Mouse (Mus musculus) spleen, postnatal 14 days (tissue): ENCODE results near the gene Zfand3.

Source experiments
- DNase-seq, 2 experiments: peaks; one replicate each; pipeline ENCODE4 v3.0.0; 2021 to 2022; ENCODE audit warnings: low spot score in 2 of 2

Gene Zfand3

GRCm38 (mm10) chr17:30192416-30193005, 188.0 kb downstream of the Zfand3 start:
- DNase-seq: no peak

GRCm38 (mm10) chr17:30193615-30194014, 189.1 kb downstream of the Zfand3 start:
- peak in 1 of 2 experiments; percentile 0 for DNase-seq

DNA sequence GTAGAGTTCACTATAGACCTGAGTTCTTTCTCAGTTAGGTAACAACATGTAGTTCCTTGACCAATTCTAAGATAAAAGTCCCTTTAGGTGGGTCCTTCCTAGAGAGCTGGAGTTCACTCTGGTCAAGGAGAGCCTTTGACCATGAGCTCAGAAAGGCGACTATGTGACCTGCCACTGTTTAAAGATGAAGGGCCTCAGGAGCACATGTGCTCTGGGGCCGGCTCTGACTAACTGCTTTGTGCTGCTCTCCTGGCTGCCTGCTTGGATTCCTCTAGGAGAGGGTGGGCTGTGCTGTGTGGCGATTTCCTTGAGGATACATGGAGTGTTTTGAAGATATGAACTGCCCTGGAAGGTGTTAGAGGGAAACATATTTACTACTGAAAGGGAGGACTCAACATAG, 189.6 kb downstream of the Zfand3 start:
- DNase-seq: no peak

DNA sequence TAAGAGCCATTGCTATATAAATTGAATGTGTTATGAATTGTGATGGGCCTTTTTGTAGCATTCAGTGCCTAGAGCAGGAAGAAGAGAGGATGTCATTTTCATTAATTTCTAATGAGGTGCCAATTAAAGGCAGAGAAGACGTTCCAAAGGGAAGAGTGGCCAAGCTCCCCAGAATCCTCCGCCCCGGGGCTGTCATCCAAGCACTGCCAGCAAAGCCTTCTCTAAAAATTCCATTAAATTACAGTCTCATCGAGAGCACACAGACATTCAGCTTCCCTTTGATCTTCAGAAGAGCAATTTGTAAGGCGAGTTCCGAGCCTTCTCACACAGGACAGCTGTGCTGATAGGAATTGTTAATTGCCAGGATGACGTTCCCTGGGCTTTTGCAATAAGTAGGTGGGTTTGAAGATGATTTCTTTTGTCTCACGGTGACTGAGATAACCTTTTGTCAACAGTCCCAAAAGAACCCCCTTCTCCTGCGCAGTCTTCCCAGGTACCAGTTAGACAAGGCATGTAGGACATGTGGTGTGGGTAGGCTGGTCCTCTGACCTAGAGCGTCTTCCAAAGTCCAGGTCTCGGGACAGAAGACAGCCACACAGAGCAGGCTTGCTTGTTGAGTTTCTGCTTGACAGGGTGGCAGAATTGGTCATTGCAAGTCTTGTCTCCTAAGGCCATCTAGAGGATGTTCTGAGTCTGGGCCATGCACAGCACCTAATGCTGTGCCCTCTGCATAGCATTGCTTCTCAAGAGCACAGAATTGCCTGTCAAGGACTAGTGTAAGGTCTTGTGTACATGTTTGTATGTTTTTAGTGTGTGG, 190.3 kb downstream of the Zfand3 start:
- peak in 1 of 2 experiments; percentile 0 for DNase-seq

DNA sequence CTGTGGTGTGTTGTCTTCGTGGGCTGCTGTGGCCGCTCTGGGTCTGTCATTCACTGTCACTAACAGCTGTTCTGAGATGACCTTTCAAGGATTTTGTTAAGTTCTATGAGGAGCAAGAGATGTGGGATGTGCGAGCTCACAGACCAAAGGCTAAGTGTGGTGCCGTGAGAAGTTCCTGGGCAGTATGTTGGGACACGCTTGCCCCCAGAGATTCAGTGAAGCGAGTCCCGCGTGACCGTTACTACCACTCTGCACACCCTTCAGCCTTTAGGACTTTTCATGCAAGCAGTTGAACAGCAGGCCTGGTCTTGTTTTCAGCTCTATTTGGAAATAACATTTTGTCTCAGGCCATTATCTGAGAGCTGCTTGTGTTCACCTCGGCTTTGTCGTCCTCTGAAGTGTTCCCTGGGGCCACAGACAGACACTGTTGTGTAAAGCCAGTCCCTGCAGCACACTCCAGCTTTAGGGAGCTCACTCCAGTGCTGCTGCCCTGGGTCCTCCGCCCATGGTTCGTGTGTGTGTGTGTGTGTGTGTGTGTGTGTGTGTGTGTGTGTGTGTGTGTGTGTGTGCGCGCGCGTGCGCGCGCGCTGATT, 191.2 kb downstream of the Zfand3 start:
- DNase-seq: peak in 1 of 2 experiments; percentile 0

DNA sequence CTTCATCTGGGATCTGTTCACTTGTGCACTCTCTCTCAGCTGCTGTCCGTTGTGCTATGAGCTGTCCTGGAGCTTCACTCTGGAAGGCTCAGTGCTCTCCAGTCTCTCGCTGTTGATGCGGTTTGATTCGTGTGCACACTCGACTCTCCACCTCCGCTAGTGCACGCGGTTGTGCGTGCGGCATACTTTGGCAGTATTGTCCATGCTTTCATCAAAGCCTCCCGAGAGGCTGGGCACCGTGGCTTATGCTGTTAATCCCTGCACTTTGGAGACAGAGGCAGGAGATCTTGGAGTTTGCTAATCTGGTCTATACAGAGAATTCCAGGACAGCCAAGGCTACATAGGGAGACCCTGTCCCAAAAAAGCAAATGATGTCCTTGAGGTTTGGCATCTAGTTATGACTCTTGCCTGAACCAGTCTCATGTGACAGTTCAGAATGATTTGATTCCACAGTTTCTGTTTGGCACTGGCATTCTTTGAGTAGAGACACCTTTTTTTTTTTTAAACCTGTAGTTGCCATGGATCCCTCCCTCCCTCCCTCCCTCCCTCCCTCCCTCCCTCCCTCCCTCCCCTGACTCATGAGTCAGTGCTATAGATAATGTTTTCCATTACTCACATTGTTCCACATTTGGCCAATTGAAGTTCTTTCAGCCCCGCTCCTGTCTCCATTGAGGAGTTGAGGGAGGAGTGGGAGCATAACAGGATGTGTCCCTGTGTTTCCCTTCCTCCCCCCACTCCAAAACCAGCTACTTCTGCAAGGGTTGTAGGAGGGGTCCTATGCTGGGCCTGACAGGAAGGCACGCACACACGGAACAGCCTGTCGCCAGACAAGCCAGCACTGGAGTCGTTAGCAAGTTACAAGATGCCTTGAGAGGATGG, 192.1 kb downstream of the Zfand3 start:
- DNase-seq: peak; percentile 1 to 4

DNA sequence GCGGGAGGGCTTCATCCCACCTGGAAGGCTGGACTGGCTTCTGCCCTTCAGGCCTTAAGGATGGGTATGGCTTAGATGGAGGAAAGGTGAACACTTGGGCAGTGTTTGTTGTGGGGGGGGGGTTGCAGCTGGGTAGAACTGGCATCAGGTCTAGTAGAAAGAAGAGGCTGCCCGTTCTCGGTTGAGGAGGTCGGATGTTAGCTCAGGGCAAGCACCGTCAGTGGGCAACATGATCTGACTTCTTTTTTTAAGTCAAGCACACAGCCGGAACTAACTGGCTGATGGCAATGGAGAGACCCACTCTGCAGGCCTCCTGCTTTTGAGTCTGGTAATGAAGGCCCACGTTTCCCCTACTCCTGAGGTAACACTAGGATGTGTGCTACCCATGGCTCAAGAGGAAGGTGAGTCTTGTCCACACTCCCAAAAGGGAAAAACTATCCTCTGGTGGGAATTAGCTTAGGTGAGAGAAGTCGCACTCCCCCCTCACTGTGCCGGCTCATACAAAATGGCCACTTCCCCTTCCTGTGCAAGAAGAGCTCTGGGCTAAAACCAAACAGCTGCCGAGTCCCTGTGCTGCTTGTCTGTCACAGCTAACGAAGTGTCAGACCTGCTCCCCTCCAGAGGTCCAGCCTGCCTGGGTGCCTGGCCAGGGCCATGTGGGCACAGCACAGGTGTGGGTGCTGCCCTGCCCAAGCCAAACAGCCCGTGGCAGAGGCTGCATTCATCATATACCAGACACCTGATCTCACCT, 192.9 kb downstream of the Zfand3 start:
- DNase-seq: peak; percentile 7 to 15

- peak in 1 of 2 experiments; percentile 4 for DNase-seq
Measured at GRCm38 (mm10) chr17:30198422-30198821, 193.9 kb downstream of the Zfand3 start.

GRCm38 (mm10) chr17:30199374-30200247, 195.1 kb downstream of the Zfand3 start:
- DNase-seq: no peak

DNA sequence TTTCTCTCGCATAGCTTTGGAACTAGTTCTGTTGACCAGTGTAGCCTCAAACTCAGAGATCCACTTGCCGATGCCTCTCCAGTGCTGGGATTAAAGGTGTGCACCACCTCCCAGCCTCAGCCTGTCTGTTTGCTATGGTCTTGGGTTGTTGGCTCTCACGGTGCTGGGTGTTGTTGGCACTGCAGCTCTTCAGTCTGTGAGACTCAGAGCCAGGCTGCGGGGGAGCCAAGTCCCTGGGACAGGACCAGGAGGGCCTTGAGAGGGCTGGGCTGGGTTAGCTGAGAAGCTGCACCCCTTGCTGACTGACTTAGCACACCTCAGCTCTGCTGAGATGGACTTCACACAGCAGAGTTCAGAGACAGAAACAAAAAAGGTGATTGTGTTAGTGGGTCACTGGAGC, 195.8 kb downstream of the Zfand3 start:
- DNase-seq: no peak

DNA sequence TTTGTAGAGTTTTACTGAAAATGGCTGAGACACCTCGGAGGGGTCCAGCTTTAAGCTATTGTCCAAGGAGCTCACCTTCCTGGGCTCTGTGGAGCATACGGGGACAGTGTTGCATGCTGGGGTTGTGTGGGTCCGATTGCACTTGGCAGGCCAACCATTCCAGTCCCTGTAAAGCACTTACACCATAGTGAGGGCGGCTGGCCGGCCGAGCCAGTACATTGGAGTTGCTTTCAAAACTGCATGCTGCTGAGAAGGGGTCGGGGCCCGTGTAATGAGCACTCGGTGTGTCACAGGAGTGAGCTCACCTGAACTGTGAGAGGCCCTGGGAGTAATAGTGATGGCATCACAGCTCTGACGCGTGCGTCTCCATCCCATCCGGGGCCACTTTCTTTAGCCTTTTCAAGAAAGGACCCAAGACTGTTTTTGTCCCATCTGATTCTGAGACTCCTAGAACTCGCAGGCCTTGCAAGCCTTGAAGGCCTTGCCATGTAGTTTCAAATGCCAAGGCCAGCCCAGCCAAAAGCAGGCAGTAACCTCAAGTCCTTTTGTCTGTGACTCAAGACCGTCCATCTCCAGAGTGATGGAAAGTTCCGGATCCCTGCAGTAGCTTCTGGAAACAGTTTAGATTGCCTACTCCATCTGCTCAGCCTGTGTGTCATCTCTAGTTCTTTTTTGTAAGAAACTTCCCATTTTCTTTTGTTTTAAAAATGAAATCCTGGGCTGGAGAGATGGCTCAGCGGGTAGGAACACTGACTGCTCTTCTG, 200.7 kb downstream of the Zfand3 start:
- DNase-seq: no peak

GRCm38 (mm10) chr17:30210262-30210661, 205.7 kb downstream of the Zfand3 start:
- DNase-seq: no peak

GRCm38 (mm10) chr17:30210936-30211335, 206.4 kb downstream of the Zfand3 start:
- no peak for DNase-seq

DNA sequence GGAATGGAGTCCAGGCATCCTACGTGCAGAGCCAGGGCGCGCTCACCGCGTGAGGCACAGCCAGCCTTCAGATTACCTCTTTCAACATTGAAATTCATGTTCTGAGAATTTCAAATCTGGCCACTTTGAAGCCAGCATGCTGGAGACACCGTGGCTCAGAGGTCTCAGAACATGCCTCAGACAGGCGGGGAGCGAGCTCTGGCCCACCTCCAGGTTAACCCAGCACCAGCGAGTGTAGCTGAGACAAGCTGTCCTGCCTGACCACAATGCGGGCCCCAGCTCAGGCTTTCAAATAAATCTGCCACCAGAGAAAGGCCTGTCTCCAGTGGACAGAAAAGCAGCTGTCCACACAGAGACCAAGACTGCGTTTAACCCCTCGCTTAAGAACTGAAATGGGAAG, 208.1 kb downstream of the Zfand3 start:
- no peak for DNase-seq

- DNase-seq: no peak
Measured at GRCm38 (mm10) chr17:30213371-30213770, 208.8 kb downstream of the Zfand3 start.

DNA sequence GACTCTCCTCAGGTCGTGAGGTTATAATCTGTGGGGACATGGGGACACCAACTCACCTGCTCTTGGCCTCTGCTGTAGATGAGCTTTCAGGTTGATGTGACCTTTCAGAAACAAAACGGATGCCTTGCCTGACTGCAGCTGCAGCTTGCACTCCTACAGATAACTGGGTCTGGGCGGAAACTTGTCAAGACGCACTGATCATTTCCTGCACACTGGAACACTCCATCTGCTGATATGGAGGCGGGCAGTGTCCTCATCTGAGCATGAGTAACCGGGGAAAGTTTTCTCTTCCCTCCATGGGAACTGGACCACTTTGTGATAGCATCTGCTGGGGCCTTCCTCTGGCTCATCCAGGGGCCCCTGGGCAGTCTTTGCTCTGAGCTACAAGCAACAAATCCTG, 209.9 kb downstream of the Zfand3 start:
- no peak for DNase-seq

- DNase-seq: no peak
Measured at GRCm38 (mm10) chr17:30215741-30216140, 211.2 kb downstream of the Zfand3 start.

DNA sequence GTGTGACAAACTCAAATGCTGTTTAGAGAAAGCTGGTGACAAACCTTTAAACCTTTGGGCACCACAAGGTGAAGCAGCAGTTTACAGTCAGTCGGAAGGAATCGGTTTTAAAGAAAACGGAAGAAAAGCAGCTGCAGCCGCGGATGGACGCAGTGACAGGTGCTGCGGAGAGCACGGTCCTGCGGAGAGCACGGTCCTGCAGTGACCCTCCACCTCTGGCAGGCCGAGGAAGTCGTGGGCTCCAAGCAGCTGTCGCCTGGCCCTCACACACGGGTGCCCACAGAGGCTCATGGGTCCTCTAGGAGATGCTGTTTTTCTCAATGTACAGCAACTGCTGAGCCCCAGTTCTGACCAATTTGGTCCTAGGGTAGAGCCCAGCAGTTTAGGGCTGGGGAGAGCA, 217.1 kb downstream of the Zfand3 start:
- no peak for DNase-seq

GRCm38 (mm10) chr17:30222361-30222760, 217.8 kb downstream of the Zfand3 start:
- no peak for DNase-seq
